Mouse (Mus musculus) hindbrain, embryonic 13.5 days (tissue): ENCODE data around the gene Gm3336. TPM values are rescaled to one million over a fixed set of nuclear protein-coding genes. Genes with fewer than 3 reads are reported as not detected.

Experiments used
- ATAC-seq: fragments of 200-750 bp; cut with Nextera tagmentation; 2 replicates; pipeline ENCODE4 v1.8.0; 2017; ENCODE audit warnings: moderate TSS enrichment; ENCODE audit not compliant: low FRiP score
- H3K27ac ChIP-seq: fragments of 300-500 bp; sonication (generic); 2 replicates; pipeline ENCODE4 v1.5.1; 2015; ENCODE audit warnings: inconsistent platforms, mild to moderate bottlenecking, moderate library complexity
- H3K27me3 ChIP-seq: fragments of 300-500 bp; sonication (generic); 2 replicates; pipeline ENCODE4 v1.6.1; 2015; ENCODE audit warnings: mild to moderate bottlenecking, inconsistent platforms
- H3K36me3 ChIP-seq: fragments of 300-500 bp; sonication (generic); 2 replicates; pipeline ENCODE4 v1.6.1; 2015; ENCODE audit warnings: mild to moderate bottlenecking, inconsistent platforms
- H3K4me1 ChIP-seq: fragments of 300-500 bp; sonication (generic); replicated peaks from 2 replicates; pipeline ENCODE4 v1.6.1; 2015; ENCODE audit warnings: inconsistent platforms
- H3K4me2 ChIP-seq: fragments of 300-500 bp; sonication (generic); 2 replicates; pipeline ENCODE4 v1.6.1; 2015; ENCODE audit warnings: inconsistent platforms, mild to moderate bottlenecking, moderate library complexity
- H3K4me3 ChIP-seq: fragments of 300-500 bp; sonication (generic); 2 replicates; pipeline ENCODE4 v1.5.1; 2015; ENCODE audit warnings: mild to moderate bottlenecking, inconsistent platforms
- H3K9ac ChIP-seq: fragments of 300-500 bp; sonication (generic); 2 replicates; pipeline ENCODE4 v1.6.1; 2015; ENCODE audit warnings: mild to moderate bottlenecking, inconsistent platforms
- H3K9me3 ChIP-seq: fragments of 300-500 bp; sonication (generic); 2 replicates; pipeline ENCODE4 v1.6.1; 2016; ENCODE audit warnings: inconsistent platforms
- WGBS: fragments of 180-500 bp; shearing (Covaris S2); methylation state at CpG from one replicate; pipeline ENCODE4 v1.1.7; 2015; 5-methylcytosine and 5-hydroxymethylcytosine counted together
- polyA plus RNA-seq: library from polyadenylated mRNA; unstranded; fragments of >200 nt; fragmentation: Nextera tagmentation; extraction: Ambion mirVana; gene quantifications from 2 replicates; pipeline ENCODE4 v1.2.1, GENCODE M21; 2015

The Gm3336 gene
- polyA plus RNA-seq, 1 experiment from 2014 or later: not detected

DNA sequence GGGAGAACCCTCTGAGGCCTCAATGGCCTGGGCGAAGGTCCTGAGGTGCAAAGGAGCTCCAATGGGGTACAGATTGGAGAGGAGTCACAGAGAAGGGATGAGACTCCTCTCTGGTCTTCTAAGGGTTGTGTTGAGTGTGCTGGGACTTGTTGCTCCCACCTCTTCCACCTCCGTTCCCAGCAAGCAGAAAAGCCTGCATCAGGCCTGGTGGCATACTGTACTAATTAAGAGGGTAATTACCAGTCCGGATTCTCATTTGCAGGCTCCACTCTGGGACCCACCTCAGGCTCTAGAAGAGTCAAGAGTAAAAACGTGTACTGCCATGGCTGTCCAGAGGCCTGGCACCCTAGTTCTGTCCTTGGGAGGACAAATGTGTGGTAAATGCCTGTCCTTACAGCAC lies 21.4 kb upstream of the Gm3336 start:
- peak overlapping the region; percentile 53 for H3K4me2 ChIP-seq
- no peak for ATAC-seq
- H3K9ac ChIP-seq: peak overlapping the region; percentile 68
- 47% methylated on average over 4 of the region's 4 CpGs for WGBS
- H3K4me3 ChIP-seq: peak overlapping the region; percentile 28; the same call in 1 of the 2 replicates
- H3K4me1 ChIP-seq: peaks cover 52% of the 10 kb centered on the region
- peak overlapping the region; percentile 100 for H3K27ac ChIP-seq
- H3K9me3 ChIP-seq: no peaks in the 10 kb centered on the region
- 0 out of 2 replicates have a peak, but pooled peaks cover 6% of the 10 kb centered on the region for H3K27me3 ChIP-seq
- H3K36me3 ChIP-seq: no peaks in the 10 kb centered on the region

DNA sequence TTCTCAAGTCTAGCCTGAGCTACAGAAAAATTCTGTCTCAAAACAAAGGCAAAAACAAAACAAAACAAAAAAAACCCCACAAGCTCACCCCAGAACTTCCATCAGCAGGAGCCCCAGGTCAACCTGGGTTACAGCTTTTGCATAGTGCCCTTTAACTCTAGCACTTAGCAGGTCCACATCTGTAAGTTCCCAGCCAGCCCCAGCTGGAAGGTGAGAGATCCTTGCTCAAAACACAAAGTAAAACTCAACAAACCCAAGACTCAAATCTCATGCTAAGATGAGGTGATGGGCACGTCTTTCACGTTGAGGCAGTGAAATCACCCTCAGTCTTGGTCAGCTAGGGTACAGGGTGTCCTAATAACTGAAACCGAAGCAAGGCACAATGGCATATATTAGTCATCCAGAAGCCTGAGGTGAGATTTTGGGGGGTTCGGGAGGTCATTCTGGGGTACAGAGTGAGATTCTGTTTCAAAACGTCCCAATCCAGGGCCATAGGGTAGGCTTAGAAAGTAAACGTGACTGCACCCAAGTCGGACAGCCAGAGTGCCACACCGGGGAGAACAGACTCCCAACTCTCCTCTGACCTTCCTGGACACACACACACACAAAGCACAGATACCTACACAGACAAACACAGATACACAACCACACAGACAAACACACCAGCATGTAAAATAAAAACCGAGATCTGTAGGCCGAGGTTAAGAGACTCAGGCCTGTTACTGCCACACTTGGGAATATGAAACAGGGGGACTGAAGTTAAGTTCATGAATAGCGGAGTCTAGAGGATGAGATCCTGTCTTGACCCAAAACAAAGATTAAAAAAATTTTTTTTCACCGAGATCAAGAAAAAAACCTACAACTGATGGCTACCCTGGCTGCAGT lies 20.7 kb upstream of the Gm3336 start:
- H3K36me3 ChIP-seq: peaks cover 2% of the 10 kb centered on the region; the same call in 1 of the 2 replicates
- H3K9me3 ChIP-seq: no peaks in the 10 kb centered on the region
- H3K27me3 ChIP-seq: 0 out of 2 replicates have a peak, but pooled peaks cover 6% of the 10 kb centered on the region
- H3K9ac ChIP-seq: peak overlapping the region; percentile 100; the same call in 1 of the 2 replicates
- peak overlapping the region; percentile 62 for H3K4me2 ChIP-seq
- peak overlapping the region; percentile 100 for H3K27ac ChIP-seq
- no peak for ATAC-seq
- H3K4me1 ChIP-seq: peaks cover 54% of the 10 kb centered on the region
- peak overlapping the region; percentile 96 for H3K4me3 ChIP-seq
- WGBS: 75% methylated on average over 12 of the region's 12 CpGs

- under 1% methylated on average over 61 of the region's 69 CpGs for WGBS
- Histone ChIP-seq H3K4me1 (peaks cover 63% of the 10 kb centered on the region), H3K4me3 (peak within 1 kb of the TSS; percentile 96), H3K9me3 (no peaks in the 10 kb centered on the region), H3K9ac (peak within 1 kb of the TSS; percentile 100), H3K27me3 (0 out of 2 replicates have a peak, but pooled peaks cover 6% of the 10 kb centered on the region), H3K27ac (peak within 1 kb of the TSS; percentile 100), H3K4me2 (peak within 1 kb of the TSS; percentile 87), H3K36me3 (peaks cover 9% of the 10 kb centered on the region)
- peak; percentile 87 for ATAC-seq
Measured at GRCm38 (mm10) chr8:70698310-70699109, 19.8 kb upstream of the Gm3336 start, which contains the start of gene Jund. Gene Jund (plus strand): TSS chr8:70698949.

DNA sequence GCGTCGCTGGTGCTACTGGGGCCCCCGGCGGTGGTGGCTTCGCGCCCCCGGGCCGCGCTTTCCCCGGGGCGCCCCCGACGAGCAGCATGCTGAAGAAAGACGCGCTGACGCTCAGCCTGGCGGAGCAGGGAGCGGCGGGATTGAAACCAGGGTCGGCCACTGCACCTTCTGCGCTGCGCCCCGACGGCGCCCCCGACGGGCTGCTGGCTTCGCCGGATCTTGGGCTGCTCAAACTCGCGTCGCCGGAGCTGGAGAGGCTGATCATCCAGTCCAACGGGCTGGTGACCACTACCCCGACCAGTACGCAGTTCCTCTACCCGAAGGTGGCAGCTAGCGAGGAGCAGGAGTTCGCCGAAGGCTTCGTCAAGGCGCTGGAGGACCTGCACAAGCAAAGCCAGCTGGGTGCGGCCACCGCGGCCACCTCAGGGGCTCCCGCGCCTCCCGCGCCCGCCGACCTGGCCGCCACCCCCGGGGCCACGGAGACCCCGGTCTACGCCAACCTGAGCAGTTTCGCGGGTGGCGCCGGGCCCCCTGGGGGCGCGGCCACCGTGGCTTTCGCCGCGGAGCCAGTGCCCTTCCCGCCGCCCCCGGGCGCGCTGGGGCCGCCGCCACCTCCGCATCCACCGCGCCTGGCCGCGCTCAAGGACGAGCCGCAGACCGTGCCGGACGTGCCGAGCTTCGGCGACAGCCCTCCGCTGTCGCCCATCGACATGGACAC lies 19.1 kb upstream of the Gm3336 start:
- Histone ChIP-seq H3K4me3 (peak overlapping the region; percentile 96), H3K27ac (peak overlapping the region; percentile 100), H3K4me2 (peak overlapping the region; percentile 87), H3K27me3 (0 out of 2 replicates have a peak, but pooled peaks cover 6% of the 10 kb centered on the region), H3K4me1 (peaks cover 71% of the 10 kb centered on the region), H3K9me3 (no peaks in the 10 kb centered on the region), H3K9ac (peak overlapping the region; percentile 100), H3K36me3 (peaks cover 9% of the 10 kb centered on the region)
- under 1% methylated on average over 85 of the region's 89 CpGs for WGBS
- peak; percentile 7 for ATAC-seq

DNA sequence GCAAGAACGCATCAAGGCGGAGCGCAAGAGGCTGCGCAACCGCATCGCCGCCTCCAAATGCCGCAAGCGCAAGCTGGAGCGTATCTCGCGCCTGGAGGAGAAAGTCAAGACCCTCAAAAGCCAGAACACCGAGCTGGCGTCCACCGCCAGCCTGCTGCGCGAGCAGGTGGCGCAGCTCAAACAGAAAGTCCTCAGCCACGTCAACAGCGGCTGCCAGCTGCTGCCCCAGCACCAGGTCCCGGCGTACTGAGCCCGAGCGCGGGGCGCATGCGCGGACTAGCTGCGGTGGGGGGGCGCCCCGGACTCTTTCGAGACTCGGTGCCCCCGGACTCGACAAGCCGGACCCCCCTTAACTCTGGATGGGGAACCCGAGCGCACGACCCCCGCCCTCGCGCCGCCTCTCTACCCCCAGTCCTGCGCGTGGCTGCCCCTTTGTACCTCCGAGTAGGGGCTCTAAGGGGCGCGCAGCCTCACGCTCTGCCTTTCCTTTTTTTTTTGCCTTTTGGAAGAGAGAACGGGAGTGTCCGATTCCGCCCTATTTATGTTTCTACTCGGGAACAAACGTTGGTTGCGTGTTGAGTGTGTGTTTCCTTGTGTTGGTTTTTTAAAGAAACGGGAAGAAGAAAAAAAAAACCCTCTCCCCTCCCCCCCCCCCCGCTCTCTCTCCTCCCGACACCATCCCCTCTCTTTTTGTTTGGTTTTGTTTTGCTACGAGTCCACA lies 18.3 kb upstream of the Gm3336 start:
- Histone ChIP-seq H3K4me1 (peaks cover 71% of the 10 kb centered on the region), H3K27me3 (0 out of 2 replicates have a peak, but pooled peaks cover under 1% of the 10 kb centered on the region), H3K9me3 (no peaks in the 10 kb centered on the region), H3K4me2 (peak overlapping the region; percentile 87), H3K4me3 (peak overlapping the region; percentile 96), H3K27ac (peak overlapping the region; percentile 100), H3K9ac (peak overlapping the region; percentile 100), H3K36me3 (peaks cover 9% of the 10 kb centered on the region)
- ATAC-seq: 0 out of 2 replicates have a peak, but pooled peaks have one; percentile 1
- WGBS: under 1% methylated on average over 55 of the region's 59 CpGs

GRCm38 (mm10) chr8:70700555-70700922 lies 17.8 kb upstream of the Gm3336 start:
- H3K4me2 ChIP-seq: peak overlapping the region; percentile 87
- peaks cover 65% of the 10 kb centered on the region for H3K4me1 ChIP-seq
- no peaks in the 10 kb centered on the region for H3K27me3 ChIP-seq
- peaks cover 9% of the 10 kb centered on the region for H3K36me3 ChIP-seq
- H3K27ac ChIP-seq: peak overlapping the region; percentile 100
- no peaks in the 10 kb centered on the region for H3K9me3 ChIP-seq
- under 1% methylated on average over 14 of the region's 20 CpGs for WGBS
- peak overlapping the region; percentile 96 for H3K4me3 ChIP-seq
- peak; percentile 23; the same call in 1 of the 2 replicates for ATAC-seq
- H3K9ac ChIP-seq: peak overlapping the region; percentile 100

- peak overlapping the region; percentile 96 for H3K4me3 ChIP-seq
- H3K27ac ChIP-seq: peak overlapping the region; percentile 100
- peaks cover 9% of the 10 kb centered on the region for H3K36me3 ChIP-seq
- H3K9ac ChIP-seq: peak overlapping the region; percentile 100
- peak overlapping the region; percentile 87 for H3K4me2 ChIP-seq
- H3K27me3 ChIP-seq: no peaks in the 10 kb centered on the region
- no peaks in the 10 kb centered on the region for H3K9me3 ChIP-seq
- no peak for ATAC-seq
- peaks cover 58% of the 10 kb centered on the region for H3K4me1 ChIP-seq
- 52% methylated on average over 10 of the region's 10 CpGs for WGBS
Measured at GRCm38 (mm10) chr8:70701048-70701981, 17.0 kb upstream of the Gm3336 start.

DNA sequence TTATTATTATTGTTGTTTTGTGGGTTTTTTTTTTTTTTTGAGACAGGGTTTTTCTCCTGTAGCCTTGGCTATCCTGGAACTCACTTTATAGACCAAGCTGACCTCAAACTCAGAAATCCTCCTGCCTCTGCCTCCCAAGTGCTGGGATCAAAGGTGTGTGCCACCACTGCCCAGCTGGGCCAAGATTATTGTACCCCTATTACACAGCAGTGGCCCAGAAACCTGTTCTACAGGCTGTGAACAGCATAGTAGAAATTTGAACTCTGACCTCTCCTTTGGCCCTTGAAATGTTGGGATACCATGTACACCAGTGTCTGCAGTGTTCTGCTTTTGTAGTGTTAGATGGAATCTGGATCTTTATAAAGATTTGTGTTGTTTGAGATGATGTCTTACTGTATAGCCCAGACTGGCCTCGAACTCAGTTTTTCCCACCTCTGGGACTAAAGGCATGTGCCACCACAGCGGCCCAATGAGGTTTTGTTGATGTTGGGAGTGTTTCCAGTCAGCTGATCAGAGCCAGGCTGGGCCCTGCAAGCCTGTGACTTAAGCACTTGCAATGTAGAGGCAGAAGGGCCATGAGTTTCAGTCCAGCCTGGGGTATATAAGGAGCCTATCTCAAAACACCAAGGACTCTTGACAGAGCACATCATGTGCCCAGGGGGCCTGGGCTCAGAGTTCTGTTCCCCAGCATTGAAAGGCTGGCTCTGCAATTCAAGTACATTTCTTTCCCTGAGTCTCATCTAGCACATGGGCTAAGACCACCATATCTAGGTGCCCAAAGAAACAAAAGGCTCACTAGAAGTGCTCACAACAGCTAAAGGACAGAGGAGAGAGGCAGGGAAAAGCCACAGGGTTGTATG lies 16.1 kb upstream of the Gm3336 start:
- WGBS: 87% methylated on average over 2 of the region's 2 CpGs
- H3K9ac ChIP-seq: peak overlapping the region; percentile 100
- H3K4me1 ChIP-seq: peaks cover 49% of the 10 kb centered on the region
- no peaks in the 10 kb centered on the region for H3K27me3 ChIP-seq
- no peak overlapping the region for H3K27ac ChIP-seq
- no peaks in the 10 kb centered on the region for H3K9me3 ChIP-seq
- peaks cover 9% of the 10 kb centered on the region for H3K36me3 ChIP-seq
- H3K4me3 ChIP-seq: peak overlapping the region; percentile 96
- H3K4me2 ChIP-seq: peak overlapping the region; percentile 87
- ATAC-seq: no peak

DNA sequence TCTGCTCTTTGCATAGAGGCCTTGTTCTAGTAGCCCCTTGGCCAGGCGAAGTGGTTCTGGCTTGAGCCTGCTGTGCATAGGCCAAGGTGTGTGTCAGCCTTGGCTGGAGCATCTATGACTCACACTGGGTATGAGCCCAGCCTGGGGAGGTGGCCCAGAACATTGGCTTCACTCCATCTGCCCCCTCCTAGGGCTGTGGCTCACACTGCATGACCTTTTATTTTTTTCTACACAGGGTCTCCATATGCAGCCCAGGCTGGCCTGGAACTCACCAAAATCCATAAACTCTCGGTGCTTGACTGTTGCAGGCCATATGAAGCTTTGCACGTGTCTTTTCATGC lies 15.5 kb upstream of the Gm3336 start:
- H3K4me1 ChIP-seq: peaks cover 43% of the 10 kb centered on the region
- peak overlapping the region; percentile 87 for H3K4me2 ChIP-seq
- peak overlapping the region; percentile 100 for H3K9ac ChIP-seq
- H3K9me3 ChIP-seq: no peaks in the 10 kb centered on the region
- peaks cover 9% of the 10 kb centered on the region for H3K36me3 ChIP-seq
- ATAC-seq: no peak
- H3K4me3 ChIP-seq: 0 out of 2 replicates have a peak overlapping the region, but pooled peaks have one; percentile 96
- no peaks in the 10 kb centered on the region for H3K27me3 ChIP-seq
- no peak overlapping the region for H3K27ac ChIP-seq
- 84% methylated on average over 3 of the region's 3 CpGs for WGBS

DNA sequence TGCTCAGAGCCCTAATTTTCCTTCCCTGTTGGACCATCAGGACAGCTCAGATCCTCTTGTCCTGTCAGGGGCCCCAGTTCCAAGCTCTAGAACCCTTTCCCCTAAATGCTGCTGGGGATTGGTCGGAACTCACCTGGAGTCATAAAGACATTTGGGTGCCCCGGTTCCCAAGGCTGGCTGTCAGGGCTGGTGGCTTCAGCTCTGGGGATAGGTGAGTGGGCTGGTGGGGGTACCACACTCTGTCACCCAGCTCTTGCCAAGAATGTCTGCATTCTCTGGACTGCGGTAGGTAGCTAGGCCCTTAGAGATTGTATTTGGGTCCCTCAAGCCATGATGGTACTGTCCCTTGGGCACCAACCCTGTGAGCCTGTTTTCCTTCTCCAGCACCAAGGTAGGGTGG lies 15.1 kb upstream of the Gm3336 start, which contains the start of gene Iqcn:
TSS of gene Iqcn (plus strand) at position 171 of the 400 bp plus-strand sequence.
- peaks cover 11% of the 10 kb centered on the region for H3K36me3 ChIP-seq
- no peaks in the 10 kb centered on the region for H3K27me3 ChIP-seq
- H3K9ac ChIP-seq: peak within 1 kb of the TSS; percentile 100
- H3K9me3 ChIP-seq: no peaks in the 10 kb centered on the region
- no peak for ATAC-seq
- peak within 1 kb of the TSS; percentile 96 for H3K4me3 ChIP-seq
- H3K4me2 ChIP-seq: peak within 1 kb of the TSS; percentile 87
- no peak within 1 kb of the TSS for H3K27ac ChIP-seq
- 98% methylated on average over 3 of the region's 3 CpGs for WGBS
- peaks cover 38% of the 10 kb centered on the region for H3K4me1 ChIP-seq
